Mouse (Mus musculus) MEL (cell line): ENCODE data around the gene Dcp1a. TPM values are rescaled to one million over a fixed set of nuclear protein-coding genes. Genes with fewer than 3 reads are reported as not detected.
A peak's percentile ranks its signal among the peaks of the same experiment; 100 is the strongest.

Experiments
- DNase-seq: peaks from one replicate; pipeline ENCODE4 v3.0.0; 2011; ENCODE audit warnings: low read depth, low spot score
- H3K27ac ChIP-seq: 2 replicates; pipeline ENCODE4 v1.5.1; 2012; ENCODE audit warnings: low read depth, mild to moderate bottlenecking, control low read depth, low read length, moderate library complexity; ENCODE audit not compliant: control insufficient read depth
- H3K27me3 ChIP-seq, 2 experiments: fragments of 150-350 bp in 1 of 2; sonication (generic) in 1 of 2; 2 replicates each; pipeline ENCODE4 v1.6.1; 2012; ENCODE audit warnings: low read length in 2 of 2, mild to moderate bottlenecking in 2 of 2, improper control_type of control experiment in 1 of 2, moderate library complexity in 1 of 2; ENCODE audit not compliant: insufficient read depth in 2 of 2, control insufficient read depth in 1 of 2
- H3K36me3 ChIP-seq, 2 experiments: 2 replicates each; pipeline ENCODE4 v1.6.1; 2012 to 2014; ENCODE audit warnings: low read length in 2 of 2, improper control_type of control experiment in 1 of 2, inconsistent platforms in 1 of 2, mild to moderate bottlenecking in 1 of 2; ENCODE audit not compliant: insufficient read depth in 2 of 2, control insufficient read depth in 1 of 2
- H3K4me1 ChIP-seq, 2 experiments: fragments of 150-350 bp in 1 of 2; sonication (generic) in 1 of 2; 2 replicates each; pipeline ENCODE4 v1.6.1; 2012; ENCODE audit warnings: low read length in 2 of 2, improper control_type of control experiment in 1 of 2, mild to moderate bottlenecking in 1 of 2; ENCODE audit not compliant: insufficient read depth in 2 of 2, control insufficient read depth in 1 of 2
- H3K4me3 ChIP-seq, 2 experiments: fragments of 150-350 bp in 1 of 2; sonication (generic) in 1 of 2; 2 replicates each; pipeline ENCODE4 v1.5.1; 2012; ENCODE audit warnings: low read depth in 2 of 2, low read length in 2 of 2, mild to moderate bottlenecking in 2 of 2, moderate library complexity in 2 of 2, control low read depth in 1 of 2, improper control_type of control experiment in 1 of 2; ENCODE audit not compliant: control insufficient read depth in 1 of 2, insufficient read depth in 1 of 2
- H3K79me2 ChIP-seq: 2 replicates; pipeline ENCODE4 v1.6.1; 2012; ENCODE audit warnings: mild to moderate bottlenecking, low read length, moderate library complexity; ENCODE audit not compliant: control insufficient read depth, poor library complexity, insufficient read depth
- H3K9ac ChIP-seq: 2 replicates; pipeline ENCODE4 v1.6.1; 2012; ENCODE audit warnings: low read depth, mild to moderate bottlenecking, control low read depth, low read length, moderate library complexity; ENCODE audit not compliant: control insufficient read depth, poor library complexity, severe bottlenecking
- H3K9me3 ChIP-seq: fragments of 150-350 bp; sonication (generic); replicated peaks from 2 replicates; pipeline ENCODE4 v1.6.1; 2012; ENCODE audit warnings: mild to moderate bottlenecking, low read length, improper control_type of control experiment, moderate library complexity; ENCODE audit not compliant: insufficient read depth
- E2F4 ChIP-seq: IDR thresholded peaks from 2 replicates; pipeline ENCODE4 v1.6.1; 2011; ENCODE audit warnings: low read depth, low read length, improper control_type of control experiment, borderline replicate concordance
- EP300 ChIP-seq, 2 experiments: IDR thresholded peaks; 2 replicates each; pipeline ENCODE4 v1.6.1; 2011; ENCODE audit warnings: improper control_type of control experiment in 2 of 2, low read length in 2 of 2, low read depth in 1 of 2, mild to moderate bottlenecking in 1 of 2
- GATA1 ChIP-seq: IDR thresholded peaks from 2 replicates; pipeline ENCODE4 v1.6.1; 2011; ENCODE audit warnings: low read depth, low read length, improper control_type of control experiment
- HCFC1 ChIP-seq: IDR thresholded peaks from 2 replicates; pipeline ENCODE4 v1.6.1; 2012; ENCODE audit warnings: low read depth, mild to moderate bottlenecking, inconsistent platforms, low read length, improper control_type of control experiment, moderate library complexity
- JUND ChIP-seq: IDR thresholded peaks from 2 replicates; pipeline ENCODE4 v1.6.1; 2011; ENCODE audit warnings: low read depth, mild to moderate bottlenecking, improper control_type of control experiment, low read length
- MEF2A ChIP-seq: IDR thresholded peaks from 2 replicates; pipeline ENCODE4 v1.6.1; 2014; ENCODE audit warnings: low read depth, mild to moderate bottlenecking, inconsistent platforms, low read length, improper control_type of control experiment; ENCODE audit not compliant: poor library complexity, insufficient replicate concordance, severe bottlenecking; ENCODE audit errors: extremely low read depth
- POLR2A ChIP-seq, 2 experiments: IDR thresholded peaks; 2 replicates each; pipeline ENCODE4 v1.6.1; 2011 to 2012; ENCODE audit warnings: low read length in 2 of 2, mild to moderate bottlenecking in 2 of 2, control low read depth in 1 of 2, improper control_type of control experiment in 1 of 2, low read depth in 1 of 2, moderate library complexity in 1 of 2; ENCODE audit not compliant: control insufficient read depth in 1 of 2, insufficient read depth in 1 of 2, poor library complexity in 1 of 2
- USF1 ChIP-seq: IDR thresholded peaks from 2 replicates; pipeline ENCODE4 v1.6.1; 2014; ENCODE audit warnings: low read depth, mild to moderate bottlenecking, inconsistent platforms, low read length, improper control_type of control experiment, moderate library complexity
- polyA plus RNA-seq, 2 experiments: library from polyadenylated mRNA; stranded (reverse) in 1 of 2; unstranded in 1 of 2; fragments of >175 nt in 1 of 2; fragments of >200 nt in 1 of 2; gene quantifications; 2 replicates each; pipeline versions ENCODE4 v1.2.1 to v1.2.4; 2012; ENCODE audit warnings: low replicate concordance in 2 of 2, low read depth in 1 of 2; ENCODE audit not compliant: insufficient read length in 2 of 2, insufficient read depth in 1 of 2, missing spikeins in 1 of 2
- total RNA-seq: library from RNA; depleted of rRNA; stranded (reverse); fragments of 300-350 nt; gene quantifications from 2 replicates; pipeline ENCODE4 v1.2.3, GENCODE M21; 2012

Dcp1a gene
- total and polyA plus RNA-seq, 3 experiments: 21.4 to 31.4 TPM; not detected in 1

DNA sequence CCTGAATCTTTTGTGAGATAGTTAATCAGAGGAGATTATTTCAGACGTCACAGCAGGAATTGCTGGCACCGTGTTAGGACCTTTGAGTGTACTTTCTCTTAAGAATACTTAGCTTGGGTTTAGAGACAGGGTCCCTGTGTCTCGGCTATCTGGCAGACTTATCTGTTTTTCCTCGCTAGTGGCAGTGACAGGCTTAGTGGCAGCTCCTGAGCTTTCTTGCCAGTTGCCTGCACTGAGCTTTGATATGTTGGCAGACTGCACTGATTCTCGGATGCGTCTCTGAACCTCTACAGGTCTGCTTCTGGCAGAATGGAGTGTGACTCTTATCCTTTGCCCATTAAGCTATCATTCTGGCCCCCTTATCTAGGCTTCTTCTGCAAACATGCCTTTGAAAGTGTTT is 15.7 kb downstream of the Dcp1a start:
- Histone ChIP-seq H3K4me3 (no peak overlapping the region), H3K36me3 (peaks cover 7 to 30% of the 10 kb centered on the region in 2 experiments), H3K9me3 (no peaks in the 10 kb centered on the region), H3K79me2 (peaks cover 6% of the 10 kb centered on the region), H3K9ac (no peak overlapping the region), H3K27ac (no peak overlapping the region), H3K27me3 (no peaks in the 10 kb centered on the region), H3K4me1 (peaks cover 13 to 21% of the 10 kb centered on the region in 2 experiments; a peak in 3 of 4 replicates)
- no peak for TF ChIP-seq POLR2A (IDR thresholded peaks at IDR 0.05; ENCODE audit: control insufficient read depth in 1 of 2, insufficient read depth in 1 of 2, low read depth in 1 of 2, low read length in 2 of 2, poor library complexity in 1 of 2)
- 0 out of 2 replicates have a peak, but pooled peaks have one; percentile 18 for TF ChIP-seq GATA1
- DNase-seq: peak; percentile 11

DNA sequence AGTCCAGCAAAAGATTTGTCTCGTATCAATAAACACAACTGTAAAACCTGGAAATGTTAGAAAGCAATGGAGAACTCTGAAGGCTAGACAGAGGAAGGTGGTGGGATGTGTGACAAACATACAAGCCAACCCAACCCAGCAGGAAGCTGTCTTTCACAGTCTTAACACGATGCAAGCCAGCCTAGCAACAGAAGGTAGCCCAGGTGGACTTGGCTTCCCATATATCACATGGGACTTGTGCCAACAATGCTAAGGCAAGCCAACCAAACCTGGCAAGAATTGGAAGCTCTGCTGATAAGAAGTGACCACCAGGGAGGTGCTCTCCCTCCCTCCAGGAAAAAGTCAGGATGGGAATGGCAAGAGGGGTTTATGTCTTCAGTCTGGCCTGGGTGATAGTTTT is 18.9 kb downstream of the Dcp1a start:
- Histone ChIP-seq H3K27ac (no peak overlapping the region), H3K4me3 (no peak overlapping the region), H3K9ac (no peak overlapping the region), H3K27me3 (no peaks in the 10 kb centered on the region), H3K4me1 (peaks cover 13 to 21% of the 10 kb centered on the region in 2 experiments; a peak in 3 of 4 replicates)
- DNase-seq: peak; percentile 33
- TF ChIP-seq E2F4 (no peak), HCFC1 (no peak), JUND (no peak)
- TF ChIP-seq, all 39 proteins: peak for 0
- H3K36me3 ChIP-seq: peaks cover 7 to 30% of the 10 kb centered on the region in 2 experiments
- peaks cover 6% of the 10 kb centered on the region for H3K79me2 ChIP-seq
- H3K9me3 ChIP-seq: no peaks in the 10 kb centered on the region

DNA sequence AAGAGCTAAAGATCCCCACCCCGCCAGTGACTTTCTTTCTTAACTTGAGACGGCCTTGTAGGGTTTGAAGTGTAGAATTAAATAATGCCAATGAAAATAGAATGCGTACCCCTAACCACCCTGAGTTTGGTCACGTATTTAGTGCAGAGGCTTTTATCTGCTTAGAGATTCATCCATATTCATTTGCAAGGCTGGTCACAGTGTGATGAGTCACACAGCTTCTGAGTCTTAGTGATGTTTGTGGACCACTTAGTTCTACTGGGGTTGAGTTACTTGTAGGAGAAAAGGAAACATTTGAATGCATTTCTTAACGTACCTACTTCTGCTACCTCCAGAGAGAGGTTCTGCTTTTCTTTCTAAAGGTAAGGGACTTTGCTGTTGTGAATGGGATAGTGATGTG is 25.7 kb downstream of the Dcp1a start:
- peaks cover 0 to 2% of the 10 kb centered on the region in 2 experiments; a peak in 1 of 4 replicates for H3K4me1 ChIP-seq
- H3K27me3 ChIP-seq: no peaks in the 10 kb centered on the region
- H3K79me2 ChIP-seq: no peaks in the 10 kb centered on the region
- H3K36me3 ChIP-seq: peaks cover 0 to 20% of the 10 kb centered on the region in 2 experiments; a peak in 3 of 4 replicates
- H3K9ac ChIP-seq: no peak overlapping the region
- no peaks in the 10 kb centered on the region for H3K9me3 ChIP-seq
- no peak overlapping the region for H3K4me3 ChIP-seq
- TF ChIP-seq MEF2A (no peak), USF1 (0 out of 2 replicates have a peak, but pooled peaks have one; percentile 8)
- DNase-seq: no peak
- H3K27ac ChIP-seq: no peak overlapping the region

DNA sequence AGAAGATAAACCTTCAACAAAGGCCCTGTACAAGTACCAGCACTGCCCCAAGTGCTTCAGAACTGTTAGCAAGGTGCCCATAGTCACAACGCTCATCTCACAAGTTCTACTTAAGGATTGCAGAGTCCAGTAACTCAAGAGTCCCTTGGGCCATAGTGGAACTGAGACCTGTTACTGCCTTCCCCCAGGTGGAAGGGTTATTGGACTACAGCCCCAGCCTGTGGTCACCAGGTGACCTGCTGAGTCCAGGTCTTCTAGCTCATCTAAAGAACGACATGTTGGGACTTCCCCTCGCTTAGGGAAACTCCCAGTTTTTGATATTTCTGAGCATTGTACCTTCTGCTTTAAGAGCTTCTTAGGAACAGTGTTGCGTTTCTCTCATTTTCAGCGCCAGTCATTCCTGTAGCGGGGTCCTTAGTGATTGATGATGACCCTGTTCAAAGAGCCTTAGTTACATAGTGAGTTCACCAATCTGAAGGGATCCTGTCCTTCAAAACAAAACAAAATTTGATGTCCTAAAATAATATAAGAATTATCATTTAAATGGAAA is 31.0 kb downstream of the Dcp1a start:
- H3K27ac ChIP-seq: no peak overlapping the region
- H3K36me3 ChIP-seq: peaks cover 3 to 23% of the 10 kb centered on the region in 2 experiments; a peak in 3 of 4 replicates
- no peaks in the 10 kb centered on the region for H3K79me2 ChIP-seq

More for the DNA sequence above, 31.0 kb downstream of the Dcp1a start:
- TF ChIP-seq EP300 (IDR thresholded peaks at IDR 0.05; ENCODE audit: low read depth in 1 of 2, low read length in 2 of 2): no peak
- Histone ChIP-seq H3K9ac (no peak overlapping the region), H3K4me3 (no peak overlapping the region), H3K4me1 (peaks cover 0 to 2% of the 10 kb centered on the region in 2 experiments; a peak in 1 of 4 replicates), H3K27me3 (no peaks in the 10 kb centered on the region), H3K9me3 (no peaks in the 10 kb centered on the region)
- no peak for DNase-seq
